Mouse (Mus musculus) gastrocnemius, postnatal 14 days (tissue): ENCODE results near the gene Flt1. TPM values are rescaled to one million over a fixed set of nuclear protein-coding genes. Genes with fewer than 3 reads are reported as not detected.

ENCODE experiments used
- DNase-seq: peaks from one replicate; pipeline ENCODE4 v3.0.0; 2021; ENCODE audit warnings: mixed read lengths
- intact Hi-C: fragments of 180-260 bp; cut with DNase I; formaldehyde crosslinking; loops from one replicate; pipeline ENCODE4 v1.15.1; 2025; ENCODE audit warnings: low total_unique reads
- total RNA-seq, 2 experiments: library from RNA; stranded (reverse); gene quantifications; 2 replicates each; pipeline ENCODE4 v1.2.3; 2021

Flt1 gene
- total RNA-seq, 2 experiments from 2014 or later = 14.9 to 21.6 TPM

- DNase-seq = no peak
- intact Hi-C loops = no loop called here
Observed at GRCm38 (mm10) chr5:147726701-147727393, 1.0 kb upstream of the Flt1 start.

GRCm38 (mm10) chr5:147724945-147725830 lies 623 bp downstream of the Flt1 start:
- intact Hi-C loops = no loop called here
- DNase-seq = peak; percentile 62

- intact Hi-C loops = no loop called here
- no peak for DNase-seq
Observed at GRCm38 (mm10) chr5:147724391-147724790, 1.4 kb downstream of the Flt1 start.

GRCm38 (mm10) chr5:147723811-147724210 lies 2.0 kb downstream of the Flt1 start:
- no peak for DNase-seq
- intact Hi-C loops = no loop called here

GRCm38 (mm10) chr5:147721438-147721837 lies 4.4 kb downstream of the Flt1 start:
- no peak for DNase-seq
- intact Hi-C loops = no loop called here

- no peak for DNase-seq
- intact Hi-C loops = no loop called here
Observed at GRCm38 (mm10) chr5:147718335-147718734, 7.5 kb downstream of the Flt1 start.

GRCm38 (mm10) chr5:147716697-147717217 lies 9.1 kb downstream of the Flt1 start:
- DNase-seq = no peak
- intact Hi-C loops = no loop called here

GRCm38 (mm10) chr5:147716276-147716675 lies 9.5 kb downstream of the Flt1 start:
- DNase-seq = no peak
- intact Hi-C loops = no loop called here

GRCm38 (mm10) chr5:147715391-147715790 lies 10.4 kb downstream of the Flt1 start:
- intact Hi-C loops = no loop called here

GRCm38 (mm10) chr5:147708500-147708899 lies 17.3 kb downstream of the Flt1 start:
- intact Hi-C loops = no loop called here
- DNase-seq = no peak

More at GRCm38 (mm10) chr5:147715391-147715790, 10.4 kb downstream of the Flt1 start:
- no peak for DNase-seq

GRCm38 (mm10) chr5:147707479-147707878 lies 18.3 kb downstream of the Flt1 start:
- intact Hi-C loops = no loop called here
- no peak for DNase-seq

GRCm38 (mm10) chr5:147704890-147705289 lies 20.9 kb downstream of the Flt1 start:
- DNase-seq = no peak
- intact Hi-C loops = no loop called here

- intact Hi-C loops = no loop called here
Observed at GRCm38 (mm10) chr5:147702423-147702822, 23.4 kb downstream of the Flt1 start.

GRCm38 (mm10) chr5:147701024-147701423 lies 24.8 kb downstream of the Flt1 start:
- DNase-seq = no peak
- intact Hi-C loops = no loop called here

More at GRCm38 (mm10) chr5:147702423-147702822, 23.4 kb downstream of the Flt1 start:
- no peak for DNase-seq

GRCm38 (mm10) chr5:147698044-147698443 lies 27.8 kb downstream of the Flt1 start:
- DNase-seq = no peak
- intact Hi-C loops = no loop called here

GRCm38 (mm10) chr5:147697165-147697564 lies 28.6 kb downstream of the Flt1 start:
- intact Hi-C loops = no loop called here
- DNase-seq = no peak

GRCm38 (mm10) chr5:147692622-147693021 lies 33.2 kb downstream of the Flt1 start:
- intact Hi-C loops = no loop called here
- DNase-seq = no peak

- DNase-seq = no peak
- intact Hi-C loops = no loop called here
Observed at GRCm38 (mm10) chr5:147683707-147684323, 42.0 kb downstream of the Flt1 start.

GRCm38 (mm10) chr5:147681224-147681623 lies 44.6 kb downstream of the Flt1 start:
- no peak for DNase-seq
- intact Hi-C loops = no loop called here

GRCm38 (mm10) chr5:147680711-147681110 lies 45.1 kb downstream of the Flt1 start:
- DNase-seq = no peak
- intact Hi-C loops = no loop called here
